Mouse (Mus musculus) limb, embryonic 15.5 days (tissue): ENCODE data around the gene Olfr635. TPM values are rescaled to one million over a fixed set of nuclear protein-coding genes. Genes with fewer than 3 reads are reported as not detected.
"Not testable (repeated sequence)": the region's sequence is repeated elsewhere in the genome, so short reads cannot be mapped to it uniquely, and the experiment has no call there.

ENCODE experiments used
- ATAC-seq: fragments of 200-750 bp; cut with Nextera tagmentation; 2 replicates; pipeline ENCODE4 v1.8.0; 2017; ENCODE audit warnings: low read depth, moderate TSS enrichment; ENCODE audit not compliant: insufficient number of reproducible peaks, low FRiP score, low TSS enrichment
- H3K27ac ChIP-seq: fragments of 300-500 bp; sonication (generic); 2 replicates; pipeline ENCODE4 v1.5.1; 2015; ENCODE audit warnings: moderate library complexity, mild to moderate bottlenecking, inconsistent platforms
- H3K27me3 ChIP-seq: fragments of 300-500 bp; sonication (generic); 2 replicates; pipeline ENCODE4 v1.6.1; 2015; ENCODE audit warnings: inconsistent platforms
- H3K36me3 ChIP-seq: fragments of 300-500 bp; sonication (generic); 2 replicates; pipeline ENCODE4 v1.6.1; 2015; ENCODE audit warnings: inconsistent platforms
- H3K4me1 ChIP-seq: fragments of 300-500 bp; sonication (generic); 2 replicates; pipeline ENCODE4 v1.6.1; 2015; ENCODE audit warnings: inconsistent platforms
- H3K4me2 ChIP-seq: fragments of 300-500 bp; sonication (generic); 2 replicates; pipeline ENCODE4 v1.6.1; 2015; ENCODE audit warnings: mild to moderate bottlenecking, inconsistent platforms
- H3K4me3 ChIP-seq: fragments of 300-500 bp; sonication (generic); 2 replicates; pipeline ENCODE4 v1.5.1; 2015; ENCODE audit warnings: mild to moderate bottlenecking, inconsistent platforms
- H3K9ac ChIP-seq: fragments of 300-500 bp; sonication (generic); 2 replicates; pipeline ENCODE4 v1.6.1; 2015; ENCODE audit warnings: inconsistent platforms
- H3K9me3 ChIP-seq: fragments of 300-500 bp; sonication (generic); 2 replicates; pipeline ENCODE4 v1.6.1; 2016; ENCODE audit warnings: inconsistent platforms
- WGBS: fragments of 180-500 bp; shearing (Covaris S2); methylation state at CpG from one replicate; pipeline ENCODE4 v1.1.7; 2015; 5-methylcytosine and 5-hydroxymethylcytosine counted together
- polyA plus RNA-seq: library from polyadenylated mRNA; unstranded; fragments of >200 nt; fragmentation: Nextera tagmentation; extraction: Ambion mirVana; gene quantifications from 2 replicates; pipeline ENCODE4 v1.2.1, GENCODE M21; 2015

The Olfr635 gene
- polyA plus RNA-seq = not detected in 2 replicates

DNA sequence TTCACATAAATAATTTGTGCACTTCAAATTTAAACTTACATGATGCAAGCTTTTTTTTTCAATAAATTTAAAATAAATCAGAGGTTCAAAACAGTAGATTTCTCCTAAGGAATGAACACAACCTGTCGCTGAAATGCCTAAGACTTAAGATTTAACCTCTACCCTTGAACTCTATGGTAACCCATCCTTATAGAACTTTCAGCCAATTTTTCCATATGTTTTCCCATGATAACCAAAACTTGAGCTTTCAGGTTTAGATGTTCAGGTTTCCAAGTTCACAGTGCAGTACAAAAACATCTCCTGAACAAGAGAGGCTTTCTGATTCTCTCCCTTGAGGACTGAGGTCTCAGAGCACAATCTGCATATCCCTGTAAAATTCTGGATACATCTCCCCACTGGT, at the start of gene Olfr635:
Gene Olfr635, plus strand, starts transcription at position 301 of the 400 bp plus-strand sequence.
- no peak within 1 kb of the TSS for H3K9ac ChIP-seq
- no peaks in the 10 kb centered on the region for H3K27me3 ChIP-seq
- no peak within 1 kb of the TSS for H3K4me2 ChIP-seq
- H3K36me3 ChIP-seq = no peaks in the 10 kb centered on the region
- 83% methylated on average over 1 of the region's 1 CpGs for WGBS
- ATAC-seq = no peak
- H3K9me3 ChIP-seq = no peaks in the 10 kb centered on the region
- no peak within 1 kb of the TSS for H3K27ac ChIP-seq
- H3K4me3 ChIP-seq = no peak within 1 kb of the TSS
- H3K4me1 ChIP-seq = no peaks in the 10 kb centered on the region

DNA sequence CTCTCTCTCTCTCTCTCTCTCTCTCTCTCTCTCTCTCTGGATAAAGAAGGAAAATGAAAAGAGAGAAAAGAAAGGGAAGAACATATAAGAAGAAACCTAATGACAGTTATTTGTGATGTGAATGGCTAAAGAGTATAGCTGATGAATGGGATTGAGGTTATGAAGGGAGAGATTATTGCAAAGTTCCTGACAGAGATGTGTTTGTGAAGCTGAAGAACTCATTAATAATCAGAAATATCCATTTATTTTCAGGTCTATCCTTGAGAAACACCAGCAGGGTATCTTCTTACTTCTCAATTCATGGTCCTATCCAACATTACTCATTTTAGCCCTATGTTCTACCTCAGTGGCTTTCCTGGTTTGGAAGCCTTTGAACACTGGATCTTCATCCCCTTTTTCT, 42.4 kb upstream of the Olfr635 start, which contains the start of gene Olfr631:
Gene Olfr631, plus strand, starts transcription at position 301 of the 400 bp plus-strand sequence.
- H3K27ac ChIP-seq = no peak within 1 kb of the TSS
- no peaks in the 10 kb centered on the region for H3K36me3 ChIP-seq
- H3K9me3 ChIP-seq = no peaks in the 10 kb centered on the region
- no peak for ATAC-seq
- no peak within 1 kb of the TSS for H3K4me2 ChIP-seq
- H3K9ac ChIP-seq = no peak within 1 kb of the TSS
- no peak within 1 kb of the TSS for H3K4me3 ChIP-seq
- no peaks in the 10 kb centered on the region for H3K4me1 ChIP-seq
- H3K27me3 ChIP-seq = no peaks in the 10 kb centered on the region

DNA sequence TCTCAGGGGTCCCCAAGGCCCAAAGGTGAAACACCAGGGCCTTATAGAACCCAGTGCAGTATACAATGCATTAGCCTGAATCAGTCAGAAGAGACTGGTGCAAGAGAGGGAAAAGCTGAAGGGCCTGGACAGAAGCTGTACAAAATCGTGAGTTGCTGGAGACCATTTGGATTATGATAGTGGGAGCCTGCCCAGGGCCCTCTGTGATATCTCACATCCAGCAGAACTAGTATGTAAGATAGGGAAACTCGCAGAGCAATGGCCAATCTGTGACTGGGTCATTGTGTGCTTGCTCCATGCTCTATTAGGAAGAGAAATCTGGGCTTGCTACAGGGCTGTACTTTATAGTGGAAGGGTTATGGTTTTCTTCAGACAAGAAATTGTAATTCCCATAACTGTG, 36.7 kb upstream of the Olfr635 start, which contains the start of gene Olfr632:
Gene Olfr632, plus strand, starts transcription at position 84 of the 400 bp plus-strand sequence.
- no peak within 1 kb of the TSS for H3K4me3 ChIP-seq
- H3K4me1 ChIP-seq = no peaks in the 10 kb centered on the region
- WGBS = 65% methylated on average over 2 of the region's 2 CpGs
- no peak within 1 kb of the TSS for H3K4me2 ChIP-seq
- H3K9me3 ChIP-seq = no peaks in the 10 kb centered on the region
- no peaks in the 10 kb centered on the region for H3K27me3 ChIP-seq
- H3K9ac ChIP-seq = no peak within 1 kb of the TSS
- no peaks in the 10 kb centered on the region for H3K36me3 ChIP-seq
- H3K27ac ChIP-seq = no peak within 1 kb of the TSS
- ATAC-seq = no peak

DNA sequence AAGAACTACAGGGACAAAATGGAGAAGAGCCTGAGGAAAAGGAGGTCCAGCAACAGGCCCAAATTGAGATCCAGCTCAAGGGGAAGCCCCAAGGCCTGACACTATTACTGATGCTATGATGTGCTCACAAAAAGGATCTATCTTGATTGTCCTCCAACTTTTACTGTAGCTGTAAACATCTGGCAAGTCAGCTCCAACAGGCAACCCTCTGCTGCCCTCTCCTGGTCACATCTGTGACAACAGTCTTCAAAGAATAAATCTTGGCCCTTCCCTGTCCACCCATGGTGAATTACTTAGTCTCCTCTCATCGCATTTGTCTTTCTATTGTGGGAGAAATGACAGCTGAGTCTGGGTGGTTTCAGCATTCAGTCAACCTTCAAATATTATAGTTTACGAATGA, 28.2 kb upstream of the Olfr635 start:
- Histone ChIP-seq H3K36me3 (no peaks in the 10 kb centered on the region), H3K9me3 (no peaks in the 10 kb centered on the region), H3K4me2 (no peak overlapping the region), H3K27me3 (no peaks in the 10 kb centered on the region), H3K4me1 (no peaks in the 10 kb centered on the region), H3K9ac (no peak overlapping the region), H3K4me3 (no peak overlapping the region), H3K27ac (no peak overlapping the region)
- 28% methylated on average over 2 of the region's 2 CpGs for WGBS
- no peak for ATAC-seq

DNA sequence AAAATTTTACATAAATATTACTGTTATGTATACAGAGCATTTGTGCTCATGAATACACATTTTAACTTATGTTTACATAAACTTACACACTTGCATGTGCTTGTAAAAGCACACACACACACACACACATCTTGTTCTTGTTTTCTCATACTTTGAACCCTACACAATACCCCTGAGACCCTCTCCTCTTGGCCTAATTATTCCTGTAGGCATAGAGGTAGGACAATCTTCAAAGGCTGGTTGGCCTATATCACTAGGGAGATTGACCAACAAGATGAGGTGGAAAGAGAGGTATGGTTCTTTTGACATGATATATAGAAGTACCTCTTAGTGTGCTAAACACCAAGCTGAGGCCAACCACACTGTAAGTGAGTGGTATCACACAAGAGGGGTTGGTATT, 26.8 kb upstream of the Olfr635 start, which contains the start of gene Olfr633:
Gene Olfr633, plus strand, starts transcription at position 301 of the 400 bp plus-strand sequence.
- H3K27ac ChIP-seq = no peak within 1 kb of the TSS
- H3K4me1 ChIP-seq = no peaks in the 10 kb centered on the region
- H3K27me3 ChIP-seq = no peaks in the 10 kb centered on the region
- H3K36me3 ChIP-seq = no peaks in the 10 kb centered on the region
- no peak within 1 kb of the TSS for H3K4me3 ChIP-seq
- no peaks in the 10 kb centered on the region for H3K9me3 ChIP-seq
- no peak for ATAC-seq
- H3K4me2 ChIP-seq = no peak within 1 kb of the TSS
- no peak within 1 kb of the TSS for H3K9ac ChIP-seq

DNA sequence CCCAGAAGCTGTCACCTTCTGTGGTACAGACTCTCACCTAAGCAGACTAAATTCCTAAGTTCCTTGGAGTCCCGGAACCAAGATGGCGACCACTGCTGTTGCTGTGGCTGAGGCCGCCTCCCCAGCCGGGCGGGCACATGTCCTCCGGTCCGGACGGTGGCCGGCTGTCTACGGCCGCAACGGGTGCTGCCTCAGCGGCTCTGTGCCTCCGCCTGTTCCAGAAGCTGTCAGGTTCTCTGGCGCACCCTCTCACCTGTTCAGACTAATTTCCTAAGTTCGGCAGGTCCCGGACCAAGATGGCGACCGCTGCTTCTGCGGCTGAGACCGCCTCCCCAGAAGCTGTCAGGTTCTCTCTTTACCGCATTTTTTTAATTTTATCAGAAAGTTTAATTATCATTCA, 4.1 kb upstream of the Olfr635 start:
- H3K4me3 ChIP-seq, H3K4me1 ChIP-seq, H3K27me3 ChIP-seq, ATAC-seq, H3K36me3 ChIP-seq, H3K9me3 ChIP-seq, H3K27ac ChIP-seq, H3K4me2 ChIP-seq, H3K9ac ChIP-seq: not testable (repeated sequence)
- WGBS = 91% methylated on average over 22 of the region's 22 CpGs

DNA sequence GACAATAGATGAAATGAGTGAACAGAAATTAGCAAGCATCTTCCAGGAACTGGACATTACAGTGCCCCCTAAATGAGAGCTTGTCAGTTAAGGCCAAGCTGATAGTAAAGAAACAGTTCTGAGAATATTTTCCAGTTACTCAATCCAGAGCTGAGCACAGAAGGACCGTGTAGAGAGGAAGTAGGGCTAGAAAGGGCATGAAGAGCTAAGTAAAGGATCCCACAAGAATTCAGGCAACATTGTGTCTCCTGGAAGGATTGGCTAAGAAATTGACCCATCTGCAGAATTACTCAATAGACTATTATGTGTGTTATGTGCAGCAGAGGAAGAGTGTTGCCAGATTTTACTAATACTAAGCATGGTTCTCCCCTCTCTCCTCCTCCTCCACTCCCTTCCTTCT, 830 bp downstream of the Olfr635 start:
- Histone ChIP-seq H3K27me3 (no peaks in the 10 kb centered on the region), H3K9me3 (no peaks in the 10 kb centered on the region), H3K36me3 (no peaks in the 10 kb centered on the region), H3K4me3 (no peak overlapping the region), H3K9ac (no peak overlapping the region), H3K4me1 (no peaks in the 10 kb centered on the region), H3K4me2 (no peak overlapping the region), H3K27ac (no peak overlapping the region)
- 63% methylated on average over 1 of the region's 1 CpGs for WGBS
- no peak for ATAC-seq

DNA sequence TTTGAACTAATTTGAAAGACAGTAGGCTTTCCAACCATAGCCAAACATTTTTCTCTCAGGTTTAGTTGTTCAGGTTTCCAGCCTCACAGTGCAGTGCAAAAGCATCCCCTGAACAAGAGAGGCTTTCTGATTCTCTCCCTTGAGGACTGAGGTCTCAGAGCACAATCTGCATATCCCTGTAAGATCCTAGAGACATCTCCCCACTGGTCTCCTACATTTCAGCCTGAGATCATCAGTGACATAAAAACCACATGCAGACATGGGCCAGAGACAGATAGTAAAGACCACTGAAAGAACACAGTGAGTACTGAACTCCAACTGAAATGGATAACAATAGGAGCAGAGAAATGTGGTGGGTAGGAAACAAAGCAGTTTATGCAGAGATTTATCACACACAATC, 27.5 kb downstream of the Olfr635 start, which contains the start of gene Olfr638:
Gene Olfr638, plus strand, starts transcription at position 301 of the 400 bp plus-strand sequence.
- Histone ChIP-seq H3K27me3 (no peaks in the 10 kb centered on the region), H3K4me3 (no peak within 1 kb of the TSS), H3K9me3 (no peaks in the 10 kb centered on the region), H3K36me3 (no peaks in the 10 kb centered on the region), H3K27ac (no peak within 1 kb of the TSS), H3K4me2 (no peak within 1 kb of the TSS), H3K4me1 (no peaks in the 10 kb centered on the region), H3K9ac (no peak within 1 kb of the TSS)
- ATAC-seq = no peak

DNA sequence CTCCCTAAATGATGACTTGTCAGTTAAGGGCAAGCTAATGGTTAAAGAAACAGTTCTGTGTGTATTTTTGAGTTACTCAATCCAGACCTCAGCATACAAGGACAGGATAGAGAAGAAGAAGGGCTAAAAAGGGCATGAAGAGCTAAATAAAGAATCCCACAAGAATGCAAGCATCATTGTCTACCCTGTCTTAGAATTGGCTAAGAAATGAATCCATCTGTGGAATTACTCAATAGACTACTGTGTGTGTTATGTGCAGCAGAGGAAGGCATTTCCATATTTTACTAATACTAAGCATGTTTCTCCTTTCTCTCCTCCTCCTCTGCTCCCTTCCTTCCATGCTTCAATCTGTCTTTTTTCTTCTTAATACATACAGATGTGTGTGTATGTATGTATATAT, 28.2 kb downstream of the Olfr635 start:
- ATAC-seq = no peak
- H3K4me1 ChIP-seq = no peaks in the 10 kb centered on the region
- H3K27ac ChIP-seq = no peak overlapping the region
- no peak overlapping the region for H3K9ac ChIP-seq
- H3K9me3 ChIP-seq = no peaks in the 10 kb centered on the region
- no peak overlapping the region for H3K4me2 ChIP-seq
- H3K4me3 ChIP-seq = no peak overlapping the region
- H3K36me3 ChIP-seq = no peaks in the 10 kb centered on the region
- H3K27me3 ChIP-seq = no peaks in the 10 kb centered on the region

DNA sequence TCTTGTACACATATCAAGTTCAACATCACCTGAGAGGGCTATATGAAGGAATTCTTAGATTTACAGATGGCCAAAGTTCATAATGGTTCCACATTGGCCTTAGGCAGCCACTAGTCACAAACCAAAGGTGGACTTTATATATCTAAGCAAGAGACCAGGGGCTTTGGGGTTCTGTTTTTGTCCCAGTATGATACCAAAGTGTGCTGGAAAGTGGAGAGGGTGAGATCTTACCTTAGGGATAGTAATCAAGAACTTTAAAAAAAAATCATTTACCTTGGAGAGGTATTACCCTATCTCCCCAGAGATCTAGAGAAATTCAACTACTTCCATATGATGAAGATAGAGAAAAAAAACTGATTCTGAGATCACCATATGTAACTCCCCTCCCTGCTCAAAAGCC, 46.3 kb downstream of the Olfr635 start, which contains the start of gene Olfr639:
Gene Olfr639, minus strand, starts transcription at position 101 of the 400 bp plus-strand sequence.
- Histone ChIP-seq H3K27ac (no peak within 1 kb of the TSS), H3K4me2 (no peak within 1 kb of the TSS), H3K4me1 (no peaks in the 10 kb centered on the region), H3K9me3 (no peaks in the 10 kb centered on the region), H3K27me3 (no peaks in the 10 kb centered on the region), H3K4me3 (no peak within 1 kb of the TSS), H3K9ac (no peak within 1 kb of the TSS), H3K36me3 (no peaks in the 10 kb centered on the region)
- ATAC-seq = no peak

DNA sequence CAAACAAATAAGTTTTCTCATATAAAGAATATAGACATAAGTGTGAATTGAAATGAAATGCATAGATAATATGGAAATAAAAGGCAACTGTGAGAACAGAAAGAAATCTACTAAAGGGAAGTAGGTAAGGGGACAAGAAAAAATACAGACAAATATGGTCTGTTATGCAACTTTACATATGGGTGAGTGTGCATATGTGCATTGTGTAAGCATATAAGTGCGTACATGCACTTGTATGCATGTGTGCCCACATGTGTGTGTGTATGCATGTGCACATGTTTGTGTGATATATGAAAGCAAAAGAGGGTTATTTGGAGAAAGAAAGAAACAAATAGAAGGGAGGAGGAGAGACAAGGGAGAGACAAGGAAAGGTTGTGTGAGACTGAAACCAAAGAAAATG, 48.0 kb downstream of the Olfr635 start:
- Histone ChIP-seq H3K4me2 (no peak overlapping the region), H3K4me1 (no peaks in the 10 kb centered on the region), H3K27me3 (no peaks in the 10 kb centered on the region), H3K4me3 (no peak overlapping the region), H3K9me3 (no peaks in the 10 kb centered on the region), H3K27ac (no peak overlapping the region), H3K36me3 (no peaks in the 10 kb centered on the region), H3K9ac (no peak overlapping the region)
- ATAC-seq = no peak
- 82% methylated on average over 1 of the region's 1 CpGs for WGBS

DNA sequence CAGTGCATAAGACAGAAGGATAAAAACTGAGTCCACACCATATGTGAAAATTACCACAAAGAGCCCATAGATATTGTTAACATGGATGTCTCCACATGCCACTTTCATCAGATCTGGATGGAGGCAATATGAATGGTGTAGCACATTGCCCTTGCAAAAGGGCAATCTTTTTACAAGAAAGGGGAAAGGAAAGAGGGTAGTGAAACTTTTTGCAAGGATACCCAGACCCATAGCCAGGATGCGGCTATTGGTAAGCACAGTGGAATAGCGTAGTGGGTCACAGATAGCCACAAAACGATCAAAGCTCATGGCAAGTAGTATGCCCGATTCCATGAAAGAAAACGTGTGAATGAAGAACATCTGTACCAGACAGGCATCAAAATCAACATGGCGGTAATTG, 50.7 kb downstream of the Olfr635 start:
- Histone ChIP-seq H3K27ac (no peak overlapping the region), H3K4me2 (no peak overlapping the region), H3K27me3 (no peaks in the 10 kb centered on the region), H3K4me3 (no peak overlapping the region), H3K4me1 (no peaks in the 10 kb centered on the region), H3K9ac (no peak overlapping the region), H3K9me3 (no peaks in the 10 kb centered on the region), H3K36me3 (no peaks in the 10 kb centered on the region)
- WGBS = 90% methylated on average over 6 of the region's 6 CpGs
- ATAC-seq = no peak

DNA sequence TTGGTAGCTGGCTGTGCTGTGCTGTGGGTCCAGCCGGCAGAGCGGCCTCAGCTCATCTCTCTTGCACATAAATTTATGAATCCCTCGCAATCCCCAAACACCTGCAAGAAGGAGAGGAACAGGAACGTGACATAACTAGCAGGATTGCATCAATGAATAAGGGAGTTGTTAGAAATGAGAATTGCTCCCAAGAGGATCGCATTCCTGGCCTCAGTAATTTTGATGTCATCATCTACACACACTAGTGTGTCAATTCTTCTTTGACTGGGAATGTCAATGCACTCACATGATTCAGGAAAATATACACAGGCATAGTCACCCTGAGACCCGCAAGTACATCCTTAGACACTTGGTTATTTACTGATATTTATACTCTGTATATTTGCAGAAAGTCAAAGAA, 54.5 kb downstream of the Olfr635 start, which contains the start of gene Olfr640:
Gene Olfr640, minus strand, starts transcription at position 101 of the 400 bp plus-strand sequence.
- Histone ChIP-seq H3K9me3 (no peaks in the 10 kb centered on the region), H3K36me3 (no peaks in the 10 kb centered on the region), H3K4me2 (no peak within 1 kb of the TSS), H3K27ac (no peak within 1 kb of the TSS), H3K9ac (no peak within 1 kb of the TSS), H3K27me3 (no peaks in the 10 kb centered on the region), H3K4me3 (no peak within 1 kb of the TSS), H3K4me1 (no peaks in the 10 kb centered on the region)
- 82% methylated on average over 6 of the region's 6 CpGs for WGBS
- ATAC-seq = no peak
